Mouse (Mus musculus) erythroblast, embryonic 14.5 days (primary cell): ENCODE results near the gene Ccdc155.

Experiments used
- GATA1 ChIP-seq: IDR thresholded peaks from 2 replicates; pipeline ENCODE4 v1.6.1; 2012; ENCODE audit warnings: low read length, inconsistent platforms, mixed read lengths
- TAL1 ChIP-seq: IDR thresholded peaks from 3 replicates; pipeline ENCODE4 v1.6.1; 2012; ENCODE audit warnings: low read length, inconsistent platforms, mixed read lengths

GRCm38 (mm10) chr7:45174567-45175280 is 30.0 kb downstream of the Ccdc155 start:
- TF ChIP-seq GATA1, result no peak
- TF ChIP-seq TAL1, result no peak
